Mouse (Mus musculus): ENCODE results near the gene Nfix.

DNA sequence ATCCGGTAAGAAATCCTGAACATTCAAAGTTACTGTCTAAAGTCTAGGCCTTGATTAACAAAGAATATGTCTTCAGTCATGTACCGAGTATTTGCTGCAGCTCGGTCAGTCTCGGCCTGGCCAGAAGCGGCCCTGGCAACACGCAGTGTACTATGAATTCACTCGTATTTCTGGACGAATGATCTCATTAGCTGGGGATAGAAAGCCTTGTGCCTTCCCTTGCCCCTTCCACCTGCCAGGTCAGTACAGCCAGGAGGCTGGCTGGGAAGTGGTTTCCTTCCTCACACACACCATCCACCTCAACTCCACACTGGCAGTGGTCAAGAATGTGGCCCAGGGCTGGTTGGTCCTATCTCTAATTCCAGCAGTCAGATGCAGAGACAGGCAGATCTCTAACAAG is 30.8 kb downstream of the Nfix start:
- TF ChIP-seq CTCF (IDR thresholded peaks at IDR 0.05) (no peak), POLR2A (IDR thresholded peaks at IDR 0.05; ENCODE audit: insufficient read depth, low read depth, low read length) (no peak), EP300 (IDR thresholded peaks at IDR 0.05; ENCODE audit: insufficient read depth, low read depth, low read length) (no peak)

Measured in heart, adult 2 months (tissue).